Mouse (Mus musculus) liver, embryonic 11.5 days (tissue): Measurements from ENCODE around the gene Barx2. TPM values are rescaled to one million over a fixed set of nuclear protein-coding genes. Genes with fewer than 3 reads are reported as not detected.
"Not testable (repeated sequence)": the region's sequence is repeated elsewhere in the genome, so short reads cannot be mapped to it uniquely, and the experiment has no call there.

Source experiments
- ATAC-seq: fragments of 200-750 bp; cut with Nextera tagmentation; replicated peaks from 2 replicates; pipeline ENCODE4 v1.8.0; 2017; ENCODE audit warnings: moderate number of reproducible peaks, mild to moderate bottlenecking, moderate TSS enrichment, moderate library complexity; ENCODE audit not compliant: low FRiP score
- DNase-seq: peaks from one replicate; pipeline ENCODE4 v3.0.0-alpha.2; 2017; ENCODE audit warnings: low spot score
- H3K27ac ChIP-seq: fragments of 300-500 bp; sonication (generic); 2 replicates; pipeline ENCODE4 v1.5.1; 2014; ENCODE audit warnings: mild to moderate bottlenecking, low read depth, low read length, control low read depth
- H3K27me3 ChIP-seq: fragments of 300-500 bp; sonication (generic); replicated peaks from 2 replicates; pipeline ENCODE4 v1.6.1; 2014; ENCODE audit warnings: low read length, mixed read lengths; ENCODE audit not compliant: control insufficient read depth, insufficient read depth
- H3K36me3 ChIP-seq: fragments of 300-500 bp; sonication (generic); 2 replicates; pipeline ENCODE4 v1.6.1; 2014; ENCODE audit warnings: mild to moderate bottlenecking, low read length, moderate library complexity, mixed read lengths; ENCODE audit not compliant: control insufficient read depth, insufficient read depth
- H3K4me1 ChIP-seq: fragments of 300-500 bp; sonication (generic); replicated peaks from 2 replicates; pipeline ENCODE4 v1.6.1; 2014; ENCODE audit warnings: low read length, mixed read lengths; ENCODE audit not compliant: control insufficient read depth, insufficient read depth
- H3K4me2 ChIP-seq: fragments of 300-500 bp; sonication (generic); 2 replicates; pipeline ENCODE4 v1.6.1; 2014; ENCODE audit warnings: mild to moderate bottlenecking, control low read depth, moderate library complexity
- H3K4me3 ChIP-seq: fragments of 300-500 bp; sonication (generic); 2 replicates; pipeline ENCODE4 v1.5.1; 2014; ENCODE audit warnings: low read depth, low read length, control low read depth
- H3K9ac ChIP-seq: fragments of 300-500 bp; sonication (generic); 2 replicates; pipeline ENCODE4 v1.6.1; 2014; ENCODE audit warnings: low read depth, low read length, control low read depth
- H3K9me3 ChIP-seq: fragments of 300-500 bp; sonication (generic); 2 replicates; pipeline ENCODE4 v1.6.1; 2016; ENCODE audit warnings: low read length, inconsistent platforms, mixed read lengths; ENCODE audit not compliant: control insufficient read depth
- WGBS: fragments of 180-500 bp; shearing (Covaris S2); extraction: QIAGEN DNeasy Blood & Tissue Kit; methylation state at CpG from one replicate; pipeline ENCODE4 v1.1.7; 2014; 5-methylcytosine and 5-hydroxymethylcytosine counted together
- polyA plus RNA-seq: library from polyadenylated mRNA; unstranded; fragments of >200 nt; fragmentation: Nextera tagmentation; extraction: Ambion mirVana; gene quantifications from 2 replicates; pipeline ENCODE4 v1.2.1, GENCODE M21; 2014

Barx2 gene
- polyA plus RNA-seq = 0.12 TPM in 1 of 2 replicates, not detected in the other

DNA sequence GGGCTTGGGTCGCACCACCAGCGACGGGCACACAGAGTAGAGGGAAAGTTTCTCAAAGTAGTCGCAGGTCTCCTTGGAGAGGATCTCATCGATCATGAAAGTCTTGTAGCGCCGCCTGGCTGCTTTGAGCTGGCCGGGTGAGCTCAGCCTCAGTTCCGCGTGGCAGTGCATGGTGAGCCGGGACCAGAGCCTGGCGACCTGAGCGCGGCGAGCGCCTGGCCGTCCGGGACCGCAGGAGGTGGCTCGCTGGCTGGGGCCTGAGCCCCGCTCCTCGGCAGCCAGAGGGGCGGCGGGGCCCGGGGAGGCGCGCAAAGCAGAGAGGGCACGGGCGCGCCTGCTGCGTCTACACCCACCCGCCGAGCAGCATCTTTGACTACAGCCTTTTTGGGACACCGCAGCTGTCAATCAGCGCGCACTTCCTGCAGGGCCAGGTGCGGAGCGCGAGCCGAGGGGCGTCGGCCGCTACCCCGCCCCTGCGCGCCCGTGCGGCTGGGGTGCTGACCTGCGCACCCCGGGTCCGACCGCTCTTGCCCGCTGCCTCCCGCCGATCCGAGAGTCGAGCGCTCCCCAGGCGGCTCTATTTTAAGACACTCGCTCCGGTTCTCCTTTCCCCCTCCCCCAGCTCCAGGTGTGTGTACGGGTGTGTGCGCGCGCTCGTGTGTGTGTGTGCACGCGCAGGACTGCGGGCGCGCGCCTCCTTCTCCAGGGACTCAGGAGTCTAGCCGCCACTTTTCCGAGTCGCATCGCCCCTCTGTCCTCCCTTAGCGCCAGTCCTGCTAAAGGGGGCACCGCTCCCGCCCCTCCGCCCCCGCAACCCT, at the start of gene Barx2:
Gene Barx2, minus strand, starts transcription at position 542 of the 818 bp plus-strand sequence.
- Histone ChIP-seq H3K27me3 (peaks cover 77% of the 10 kb centered on the region), H3K36me3 (no peaks in the 10 kb centered on the region), H3K9ac (no peak within 1 kb of the TSS), H3K9me3 (no peaks in the 10 kb centered on the region), H3K27ac (no peak within 1 kb of the TSS), H3K4me2 (peak within 1 kb of the TSS; percentile 81), H3K4me1 (peaks cover 4% of the 10 kb centered on the region), H3K4me3 (peak within 1 kb of the TSS; percentile 47)
- WGBS = 1% methylated on average over 74 of the region's 81 CpGs
- no peak for ATAC-seq
- DNase-seq = peak; percentile 53

DNA sequence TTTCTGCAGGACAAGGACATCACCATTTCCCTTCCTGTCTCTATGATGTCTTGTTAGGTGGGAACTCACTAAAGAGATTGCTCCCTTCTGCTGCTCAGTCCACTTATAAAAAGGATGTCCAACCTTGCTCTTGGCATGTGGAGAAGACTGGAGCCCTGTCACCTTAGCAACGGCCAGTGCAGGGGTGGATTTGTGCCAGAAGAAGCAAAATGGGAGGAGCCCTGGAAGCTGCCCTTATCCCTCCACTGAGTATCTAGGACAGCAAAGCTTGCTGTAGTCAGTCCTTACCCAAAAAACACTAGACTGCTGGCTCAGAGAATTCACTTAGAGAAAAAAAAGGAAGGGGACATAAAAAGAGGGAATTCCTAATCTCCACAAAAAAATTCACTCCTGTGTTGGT, 49.0 kb upstream of the Barx2 start:
- no peaks in the 10 kb centered on the region for H3K36me3 ChIP-seq
- H3K4me1 ChIP-seq = no peaks in the 10 kb centered on the region
- no peaks in the 10 kb centered on the region; the same call in 1 of the 2 replicates for H3K9me3 ChIP-seq
- 76% methylated on average over 1 of the region's 1 CpGs for WGBS
- no peak overlapping the region for H3K4me2 ChIP-seq
- H3K4me3 ChIP-seq = no peak overlapping the region
- ATAC-seq = no peak
- H3K27ac ChIP-seq = no peak overlapping the region
- no peaks in the 10 kb centered on the region for H3K27me3 ChIP-seq
- DNase-seq = no peak
- H3K9ac ChIP-seq = no peak overlapping the region

GRCm38 (mm10) chr9:31960488-31960887, 47.2 kb upstream of the Barx2 start:
- Histone ChIP-seq H3K27ac (no peak overlapping the region), H3K36me3 (no peaks in the 10 kb centered on the region), H3K9me3 (no peaks in the 10 kb centered on the region), H3K4me1 (no peaks in the 10 kb centered on the region), H3K4me3 (no peak overlapping the region), H3K27me3 (no peaks in the 10 kb centered on the region), H3K4me2 (no peak overlapping the region), H3K9ac (no peak overlapping the region)
- ATAC-seq (no peak), DNase-seq (no peak)
- WGBS = 73% methylated on average over 2 of the region's 2 CpGs

DNA sequence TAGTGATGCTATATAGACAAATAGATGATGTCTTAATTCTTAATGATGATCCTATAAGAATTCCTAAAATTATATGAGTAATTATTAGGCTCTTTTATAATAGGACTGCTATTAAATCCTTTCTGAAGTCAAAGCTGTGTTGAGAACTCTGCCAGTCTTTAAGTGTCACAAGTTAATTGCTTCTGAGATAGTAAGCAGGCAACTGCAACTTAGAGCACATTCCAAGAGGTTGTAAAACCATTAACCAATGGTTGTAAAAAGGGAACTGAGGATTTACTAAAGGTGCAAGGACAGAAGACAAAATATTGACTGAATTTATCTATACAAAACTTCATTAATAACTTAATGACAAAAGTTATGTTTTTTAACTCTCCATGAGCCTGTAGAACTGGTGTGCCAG, 44.9 kb upstream of the Barx2 start:
- Histone ChIP-seq H3K36me3 (no peaks in the 10 kb centered on the region), H3K4me2 (no peak overlapping the region), H3K4me3 (no peak overlapping the region), H3K27ac (no peak overlapping the region), H3K9ac (no peak overlapping the region), H3K27me3 (no peaks in the 10 kb centered on the region), H3K9me3 (no peaks in the 10 kb centered on the region), H3K4me1 (no peaks in the 10 kb centered on the region)
- no peak for ATAC-seq
- DNase-seq = no peak

GRCm38 (mm10) chr9:31950506-31950905, 37.2 kb upstream of the Barx2 start:
- ATAC-seq (no peak), DNase-seq (no peak)
- Histone ChIP-seq H3K9me3 (no peaks in the 10 kb centered on the region), H3K27ac (no peak overlapping the region), H3K9ac (no peak overlapping the region), H3K4me2 (no peak overlapping the region), H3K4me1 (no peaks in the 10 kb centered on the region), H3K36me3 (no peaks in the 10 kb centered on the region), H3K27me3 (no peaks in the 10 kb centered on the region), H3K4me3 (no peak overlapping the region)
- 81% methylated on average over 5 of the region's 5 CpGs for WGBS

DNA sequence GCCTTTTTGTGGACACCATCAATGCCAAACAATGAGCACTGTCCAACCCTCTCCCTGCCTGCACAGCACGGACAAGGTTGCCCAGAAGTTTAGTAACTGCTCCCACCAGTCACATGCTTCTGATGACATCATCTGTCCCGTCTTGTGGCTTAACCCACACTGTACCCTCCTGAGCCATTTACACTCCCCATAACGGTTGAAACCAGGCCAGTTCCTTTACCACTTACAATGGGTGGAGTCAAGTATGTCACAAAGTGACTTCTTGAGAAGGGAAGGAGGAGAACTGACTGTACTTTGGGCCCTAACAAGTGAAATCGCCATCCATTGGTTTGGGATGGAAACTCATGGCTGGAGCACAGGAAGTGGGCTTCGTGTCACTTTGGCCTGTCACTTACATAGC, 35.8 kb upstream of the Barx2 start:
- Histone ChIP-seq H3K4me2 (no peak overlapping the region), H3K4me3 (no peak overlapping the region), H3K4me1 (no peaks in the 10 kb centered on the region), H3K36me3 (no peaks in the 10 kb centered on the region), H3K9ac (no peak overlapping the region), H3K27me3 (no peaks in the 10 kb centered on the region), H3K9me3 (no peaks in the 10 kb centered on the region), H3K27ac (no peak overlapping the region)
- ATAC-seq = no peak
- DNase-seq = no peak
- 77% methylated on average over 5 of the region's 5 CpGs for WGBS

- Histone ChIP-seq H3K36me3 (no peaks in the 10 kb centered on the region), H3K27me3 (no peaks in the 10 kb centered on the region), H3K9ac (no peak overlapping the region), H3K4me3 (no peak overlapping the region), H3K4me1 (no peaks in the 10 kb centered on the region), H3K27ac (no peak overlapping the region), H3K9me3 (no peaks in the 10 kb centered on the region), H3K4me2 (no peak overlapping the region)
- DNase-seq (no peak), ATAC-seq (no peak)
- 77% methylated on average over 10 of the region's 10 CpGs for WGBS
Measured at GRCm38 (mm10) chr9:31947051-31947450, 33.8 kb upstream of the Barx2 start.

DNA sequence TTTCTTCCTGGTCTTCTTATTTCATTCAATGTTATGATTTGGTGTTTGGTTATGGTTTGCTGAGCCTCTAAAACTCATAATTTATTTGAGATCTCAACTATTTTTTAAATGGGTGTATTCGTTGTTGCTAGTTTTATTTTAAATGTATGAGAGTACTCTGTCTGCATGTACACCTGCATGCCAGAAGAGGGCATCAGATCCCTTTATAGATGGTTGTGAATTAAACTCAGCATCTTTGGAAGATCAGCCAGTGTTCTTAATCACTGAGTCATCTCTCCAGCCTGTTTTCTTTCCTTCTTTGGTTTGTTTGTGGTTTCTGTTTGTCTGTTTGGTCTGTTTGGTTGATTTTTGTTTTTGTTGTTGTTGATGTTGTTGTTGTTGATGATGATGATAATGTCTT, 29.1 kb upstream of the Barx2 start:
- Histone ChIP-seq H3K27me3 (no peaks in the 10 kb centered on the region), H3K27ac (no peak overlapping the region), H3K4me2 (no peak overlapping the region), H3K4me1 (no peaks in the 10 kb centered on the region), H3K36me3 (no peaks in the 10 kb centered on the region), H3K4me3 (no peak overlapping the region), H3K9ac (no peak overlapping the region), H3K9me3 (no peaks in the 10 kb centered on the region)
- ATAC-seq (no peak), DNase-seq (no peak)
- 40% methylated on average over 1 of the region's 1 CpGs for WGBS

GRCm38 (mm10) chr9:31936486-31936885, 23.2 kb upstream of the Barx2 start:
- DNase-seq, H3K4me1 ChIP-seq, ATAC-seq, H3K9ac ChIP-seq, H3K4me3 ChIP-seq, H3K9me3 ChIP-seq, H3K4me2 ChIP-seq, H3K27me3 ChIP-seq, H3K36me3 ChIP-seq, H3K27ac ChIP-seq: not testable (repeated sequence)
- WGBS = 87% methylated on average over 12 of the region's 16 CpGs
